Mouse (Mus musculus): ENCODE results near the gene Slc4a1. TPM values are rescaled to one million over a fixed set of nuclear protein-coding genes. Genes with fewer than 3 reads are reported as not detected.

The Slc4a1 gene
- total and polyA plus RNA-seq, 2 experiments from 2014 or later, result 0.27 to 1.1 TPM

- Histone ChIP-seq H3K27ac (ENCODE audit: low read depth, low read length) (no peak overlapping the region), H3K4me1 (ENCODE audit: insufficient read depth, low read length) (peaks cover 9% of the 10 kb centered on the region; the same call in 1 of the 2 replicates), H3K4me3 (ENCODE audit: low read depth, low read length) (no peak overlapping the region), H3K27me3 (ENCODE audit: insufficient read depth, low read length) (no peaks in the 10 kb centered on the region), H3K4me2 (ENCODE audit: low read depth, low read length, poor library complexity, severe bottlenecking) (no peak overlapping the region), H3K9me3 (ENCODE audit: low read length) (no peaks in the 10 kb centered on the region), H3K36me3 (ENCODE audit: insufficient read depth, low read length) (peaks cover 1% of the 10 kb centered on the region; the same call in 1 of the 2 replicates), H3K9ac (replicated peaks; ENCODE audit: low read length, poor library complexity, severe bottlenecking) (no peak overlapping the region)
- ATAC-seq (ENCODE audit: low FRiP score) (no peak), DNase-seq (ENCODE audit: low spot score) (no peak)
- no peak for TF ChIP-seq CTCF (IDR thresholded peaks at IDR 0.05)
- WGBS, result 72% methylated on average over 3 of the region's 3 CpGs
Observed at GRCm38 (mm10) chr11:102409795-102410330, 43.9 kb upstream of the Slc4a1 start.

GRCm38 (mm10) chr11:102408888-102409794 lies 43.1 kb upstream of the Slc4a1 start:
- Histone ChIP-seq H3K9ac (replicated peaks; ENCODE audit: low read length, poor library complexity, severe bottlenecking) (no peak overlapping the region), H3K4me2 (ENCODE audit: low read depth, low read length, poor library complexity, severe bottlenecking) (peak overlapping the region; percentile 84), H3K27me3 (ENCODE audit: insufficient read depth, low read length) (no peaks in the 10 kb centered on the region), H3K36me3 (ENCODE audit: insufficient read depth, low read length) (peaks cover 8% of the 10 kb centered on the region), H3K9me3 (ENCODE audit: low read length) (no peaks in the 10 kb centered on the region), H3K4me1 (ENCODE audit: insufficient read depth, low read length) (peaks cover 9% of the 10 kb centered on the region; the same call in 1 of the 2 replicates), H3K27ac (ENCODE audit: low read depth, low read length) (no peak overlapping the region), H3K4me3 (ENCODE audit: low read depth, low read length) (peak overlapping the region; percentile 83; the same call in 1 of the 2 replicates)
- ATAC-seq (ENCODE audit: low FRiP score), result no peak
- 44% methylated on average over 15 of the region's 15 CpGs for WGBS
- TF ChIP-seq CTCF (IDR thresholded peaks at IDR 0.05), result no peak
- DNase-seq (ENCODE audit: low spot score), result no peak

- DNase-seq (ENCODE audit: low spot score) (peak; percentile 99), ATAC-seq (ENCODE audit: low FRiP score) (peak; percentile 91)
- peak overlapping the region; percentile 84 for H3K4me2 ChIP-seq (ENCODE audit: low read depth, low read length, poor library complexity, severe bottlenecking)
- no peak for TF ChIP-seq CTCF (IDR thresholded peaks at IDR 0.05)
- H3K4me1 ChIP-seq (ENCODE audit: insufficient read depth, low read length), result peaks cover 9% of the 10 kb centered on the region; the same call in 1 of the 2 replicates
- peaks cover 14% of the 10 kb centered on the region for H3K36me3 ChIP-seq (ENCODE audit: insufficient read depth, low read length)
- no peak overlapping the region for H3K9ac ChIP-seq (replicated peaks; ENCODE audit: low read length, poor library complexity, severe bottlenecking)
- under 1% methylated on average over 32 of the region's 32 CpGs for WGBS
- H3K9me3 ChIP-seq (ENCODE audit: low read length), result no peaks in the 10 kb centered on the region
- H3K27me3 ChIP-seq (ENCODE audit: insufficient read depth, low read length), result no peaks in the 10 kb centered on the region
- peak overlapping the region; percentile 83 for H3K4me3 ChIP-seq (ENCODE audit: low read depth, low read length)
- peak overlapping the region; percentile 84 for H3K27ac ChIP-seq (ENCODE audit: low read depth, low read length)
Observed at GRCm38 (mm10) chr11:102408344-102408876, 42.4 kb upstream of the Slc4a1 start.

GRCm38 (mm10) chr11:102407834-102408215 lies 41.8 kb upstream of the Slc4a1 start, which contains the start of gene Slc25a39:
Slc25a39 (minus strand) TSS chr11:102407946.
- TF ChIP-seq CTCF (IDR thresholded peaks at IDR 0.05), result no peak
- Histone ChIP-seq H3K27me3 (ENCODE audit: insufficient read depth, low read length) (no peaks in the 10 kb centered on the region), H3K27ac (ENCODE audit: low read depth, low read length) (peak within 1 kb of the TSS; percentile 84), H3K36me3 (ENCODE audit: insufficient read depth, low read length) (peaks cover 20% of the 10 kb centered on the region), H3K4me2 (ENCODE audit: low read depth, low read length, poor library complexity, severe bottlenecking) (peak within 1 kb of the TSS; percentile 84), H3K4me1 (ENCODE audit: insufficient read depth, low read length) (peaks cover 9% of the 10 kb centered on the region; the same call in 1 of the 2 replicates), H3K9ac (replicated peaks; ENCODE audit: low read length, poor library complexity, severe bottlenecking) (peak within 1 kb of the TSS; percentile 84), H3K9me3 (ENCODE audit: low read length) (no peaks in the 10 kb centered on the region), H3K4me3 (ENCODE audit: low read depth, low read length) (peak within 1 kb of the TSS; percentile 83)
- WGBS, result under 1% methylated on average over 19 of the region's 19 CpGs
- DNase-seq (ENCODE audit: low spot score) (no peak), ATAC-seq (ENCODE audit: low FRiP score) (no peak)

GRCm38 (mm10) chr11:102406900-102407833 lies 41.2 kb upstream of the Slc4a1 start:
- ATAC-seq (ENCODE audit: low FRiP score), result peak; percentile 72
- H3K4me1 ChIP-seq (ENCODE audit: insufficient read depth, low read length), result peaks cover 9% of the 10 kb centered on the region; the same call in 1 of the 2 replicates
- peak overlapping the region; percentile 84 for H3K27ac ChIP-seq (ENCODE audit: low read depth, low read length)
- peak overlapping the region; percentile 83 for H3K4me3 ChIP-seq (ENCODE audit: low read depth, low read length)
- peaks cover 26% of the 10 kb centered on the region for H3K36me3 ChIP-seq (ENCODE audit: insufficient read depth, low read length)
- no peaks in the 10 kb centered on the region for H3K9me3 ChIP-seq (ENCODE audit: low read length)
- H3K4me2 ChIP-seq (ENCODE audit: low read depth, low read length, poor library complexity, severe bottlenecking), result peak overlapping the region; percentile 84
- peak; percentile 93 for DNase-seq (ENCODE audit: low spot score)
- H3K9ac ChIP-seq (replicated peaks; ENCODE audit: low read length, poor library complexity, severe bottlenecking), result peak overlapping the region; percentile 84
- TF ChIP-seq CTCF (IDR thresholded peaks at IDR 0.05), result no peak
- WGBS, result 0% methylated on average over 68 of the region's 85 CpGs
- no peaks in the 10 kb centered on the region for H3K27me3 ChIP-seq (ENCODE audit: insufficient read depth, low read length)
